Mouse (Mus musculus) lung, adult 2 months (tissue): ENCODE measurements around the gene Dock8. TPM values are rescaled to one million over a fixed set of nuclear protein-coding genes. Genes with fewer than 3 reads are reported as not detected.

Experiments used
- DNase-seq: peaks from one replicate; pipeline ENCODE4 v3.0.0; 2022
- H3K4me1 ChIP-seq: fragments of 200-500 bp; 2 replicates; pipeline ENCODE4 v1.6.1; 2011; ENCODE audit warnings: low read length; ENCODE audit not compliant: control insufficient read depth, insufficient read depth
- H3K4me3 ChIP-seq: fragments of 200-500 bp; replicated peaks from 2 replicates; pipeline ENCODE3; 2011; ENCODE audit warnings: low read depth, mild to moderate bottlenecking, control low read depth, low read length; ENCODE audit errors: extremely low read depth
- CTCF ChIP-seq: fragments of 200-500 bp; IDR thresholded peaks from 2 replicates; pipeline ENCODE4 v1.5.1; 2011; ENCODE audit warnings: mild to moderate bottlenecking, low read length, control low read depth; ENCODE audit not compliant: insufficient read depth
- POLR2A ChIP-seq: fragments of 200-500 bp; IDR thresholded peaks from 2 replicates; pipeline ENCODE4 v1.6.1; 2011; ENCODE audit warnings: low read depth, mild to moderate bottlenecking, control low read depth, low read length, borderline replicate concordance; ENCODE audit errors: extremely low read depth
- WGBS: fragments of 180-500 bp; shearing (Covaris S2); methylation state at CpG from one replicate; pipeline ENCODE4 v1.1.7; 2018; 5-methylcytosine and 5-hydroxymethylcytosine counted together
- polyA plus RNA-seq: library from polyadenylated mRNA; depleted of rRNA; stranded (reverse); fragments of >200 nt; gene quantifications from 2 replicates; pipeline ENCODE4 v1.2.3, GENCODE M21; 2012

Gene Dock8
- polyA plus RNA-seq, 1 experiment: 25.1 TPM

DNA sequence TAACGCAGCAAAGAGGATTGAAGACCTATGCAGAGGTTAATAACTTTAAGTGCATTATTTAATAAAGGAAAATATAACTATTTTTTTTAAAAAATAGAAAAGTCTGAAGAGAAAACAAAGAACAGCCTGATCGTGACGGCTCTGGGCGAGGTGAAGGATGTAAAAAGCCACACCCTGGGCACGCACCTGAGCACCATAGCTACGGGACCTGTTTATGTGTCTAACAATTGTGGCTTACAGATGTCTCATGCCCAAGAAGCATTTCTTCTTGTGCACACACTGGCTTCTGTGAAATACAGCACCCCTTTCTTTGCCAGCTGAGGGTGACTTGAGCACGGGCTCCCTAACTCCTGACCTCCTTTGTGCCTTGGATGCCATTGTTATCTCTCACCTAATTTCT, 56.2 kb downstream of the Dock8 start:
- Histone ChIP-seq H3K4me3 (no peak overlapping the region), H3K4me1 (no peaks in the 10 kb centered on the region; the same call in 1 of the 2 replicates)
- 81% methylated on average over 7 of the region's 7 CpGs for WGBS
- no peak for TF ChIP-seq POLR2A
- no peak for TF ChIP-seq CTCF
- DNase-seq: no peak

DNA sequence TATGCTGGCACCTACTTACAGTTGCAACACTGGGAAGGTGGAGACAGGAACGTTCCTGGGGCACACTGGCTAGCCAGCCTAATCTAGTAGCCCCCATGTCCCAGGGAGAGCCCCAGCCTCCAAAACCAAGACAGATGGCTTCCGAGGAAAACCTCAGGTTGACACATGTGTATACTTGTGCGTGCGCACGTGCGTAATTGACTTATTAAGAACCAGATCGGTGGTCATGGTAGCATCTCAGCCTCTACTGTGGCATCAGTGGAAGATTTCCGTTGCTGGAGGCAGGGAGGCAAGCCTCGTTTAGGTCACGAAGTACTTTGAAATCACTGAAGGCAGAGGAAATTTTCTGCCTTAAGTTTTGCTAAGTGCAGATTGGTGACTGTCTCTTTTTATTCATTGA, 56.9 kb downstream of the Dock8 start:
- WGBS: 85% methylated on average over 10 of the region's 10 CpGs
- TF ChIP-seq POLR2A: no peak
- no peak for TF ChIP-seq CTCF
- Histone ChIP-seq H3K4me3 (no peak overlapping the region), H3K4me1 (peaks cover 2% of the 10 kb centered on the region; the same call in 1 of the 2 replicates)
- DNase-seq: no peak

DNA sequence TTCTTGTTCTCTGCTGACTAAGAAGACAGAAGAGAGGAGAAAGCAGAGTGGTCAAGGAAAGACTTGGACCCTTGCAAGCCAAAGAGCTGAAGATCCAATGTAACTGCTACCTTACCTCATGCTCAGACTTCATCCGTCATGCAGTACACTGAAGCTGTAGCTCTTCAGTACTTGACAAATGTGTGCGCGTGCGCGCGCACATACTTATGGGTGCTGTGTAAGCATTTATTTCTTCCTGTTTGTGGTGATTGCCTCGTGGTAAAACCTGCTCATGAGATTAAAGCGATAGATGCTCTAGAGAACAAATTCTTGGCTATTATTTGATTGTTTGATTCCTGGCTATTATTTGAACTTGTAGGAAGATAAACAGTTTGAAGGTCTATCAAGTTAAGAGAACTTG, 58.5 kb downstream of the Dock8 start:
- H3K4me1 ChIP-seq: peaks cover 2% of the 10 kb centered on the region; the same call in 1 of the 2 replicates
- TF ChIP-seq CTCF (no peak), POLR2A (no peak)
- no peak for DNase-seq
- 73% methylated on average over 8 of the region's 8 CpGs for WGBS
- H3K4me3 ChIP-seq: no peak overlapping the region

GRCm38 (mm10) chr19:25059847-25060364, 60.6 kb downstream of the Dock8 start:
- DNase-seq: no peak
- H3K4me3 ChIP-seq: no peak overlapping the region
- H3K4me1 ChIP-seq: peaks cover 2% of the 10 kb centered on the region; the same call in 1 of the 2 replicates
- WGBS: 59% methylated on average over 7 of the region's 7 CpGs
- TF ChIP-seq POLR2A (no peak), CTCF (no peak)

- Histone ChIP-seq H3K4me1 (peaks cover 2% of the 10 kb centered on the region; the same call in 1 of the 2 replicates), H3K4me3 (no peak overlapping the region)
- no peak for DNase-seq
- WGBS: 34% methylated on average over 9 of the region's 9 CpGs
- no peak for TF ChIP-seq CTCF
- no peak for TF ChIP-seq POLR2A
These were observed 61.0 kb downstream of the Dock8 start for GRCm38 (mm10) chr19:25060375-25060774.

DNA sequence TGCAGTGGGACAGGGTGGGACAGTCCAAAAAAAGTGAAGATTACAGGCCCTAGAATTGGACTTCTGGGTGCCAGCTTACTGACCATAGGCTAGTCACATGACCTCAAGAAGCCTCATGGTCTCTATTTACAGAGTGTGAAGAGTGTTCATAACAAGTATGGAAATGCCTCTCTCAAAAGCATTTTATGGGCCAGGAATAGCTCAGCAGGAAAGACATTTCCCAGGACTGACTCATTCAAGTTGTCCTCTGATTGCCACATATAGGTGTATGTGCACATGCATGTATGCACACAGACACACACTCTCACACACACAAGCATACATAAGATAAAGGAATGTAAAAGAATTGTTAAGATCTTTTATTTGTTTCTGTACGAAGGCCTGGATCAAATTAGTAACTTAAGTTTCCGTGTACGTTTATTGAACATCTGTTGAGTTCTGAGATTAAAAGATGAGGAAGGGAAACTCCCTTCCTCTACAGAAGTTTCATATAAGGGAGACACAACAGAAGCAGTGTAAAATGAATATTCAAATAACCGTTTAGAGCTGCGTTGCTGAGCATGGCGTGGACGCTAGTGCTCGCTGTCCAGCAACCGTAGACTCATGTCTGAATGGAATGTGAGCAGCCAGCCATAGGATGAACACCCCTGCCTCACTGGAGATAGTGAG, 63.0 kb downstream of the Dock8 start:
- no peak for DNase-seq
- H3K4me1 ChIP-seq: peaks cover 2% of the 10 kb centered on the region; the same call in 1 of the 2 replicates
- TF ChIP-seq POLR2A (no peak), CTCF (no peak)
- 76% methylated on average over 9 of the region's 9 CpGs for WGBS
- no peak overlapping the region for H3K4me3 ChIP-seq

- DNase-seq: no peak
- WGBS: 77% methylated on average over 2 of the region's 2 CpGs
- TF ChIP-seq POLR2A (no peak), CTCF (no peak)
- Histone ChIP-seq H3K4me3 (no peak overlapping the region), H3K4me1 (peaks cover 2% of the 10 kb centered on the region; the same call in 1 of the 2 replicates)
These were observed 63.5 kb downstream of the Dock8 start for GRCm38 (mm10) chr19:25062857-25063240.

GRCm38 (mm10) chr19:25066229-25066628, 66.9 kb downstream of the Dock8 start:
- WGBS: 67% methylated on average over 9 of the region's 9 CpGs
- no peak for DNase-seq

GRCm38 (mm10) chr19:25068518-25068917, 69.2 kb downstream of the Dock8 start:
- H3K4me1 ChIP-seq: no peaks in the 10 kb centered on the region
- H3K4me3 ChIP-seq: no peak overlapping the region
- DNase-seq: no peak
- WGBS: 48% methylated on average over 8 of the region's 8 CpGs
- TF ChIP-seq POLR2A: no peak
- TF ChIP-seq CTCF: no peak

More at GRCm38 (mm10) chr19:25066229-25066628, 66.9 kb downstream of the Dock8 start:
- TF ChIP-seq POLR2A (no peak), CTCF (no peak)
- no peak overlapping the region for H3K4me3 ChIP-seq
- H3K4me1 ChIP-seq: no peaks in the 10 kb centered on the region; the same call in 1 of the 2 replicates

DNA sequence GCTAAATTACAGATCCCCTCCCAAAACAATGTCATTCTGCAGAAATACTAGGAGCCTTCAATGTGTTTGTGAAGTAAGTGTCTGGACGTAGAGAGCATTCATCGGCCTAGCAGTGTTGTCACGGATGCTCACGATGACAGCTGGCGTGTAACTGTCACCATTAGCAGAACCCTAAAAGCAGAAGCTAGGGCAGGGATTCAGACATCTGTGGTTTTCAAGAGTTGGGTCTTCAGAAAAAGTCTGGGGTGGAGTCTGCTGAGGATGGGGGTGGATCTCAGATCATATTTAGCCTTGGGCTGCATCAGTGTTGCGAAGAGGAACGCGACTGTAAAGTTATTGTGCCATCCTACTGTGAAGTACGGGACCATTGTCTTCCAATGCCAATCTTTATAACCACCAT, 73.2 kb downstream of the Dock8 start:
- H3K4me1 ChIP-seq: no peaks in the 10 kb centered on the region
- 84% methylated on average over 9 of the region's 9 CpGs for WGBS
- TF ChIP-seq POLR2A: no peak
- TF ChIP-seq CTCF: no peak
- DNase-seq: no peak
- no peak overlapping the region for H3K4me3 ChIP-seq
